Comparison of ENCODE assay signal across 7 mouse cellular contexts in the genomic region with DNA sequence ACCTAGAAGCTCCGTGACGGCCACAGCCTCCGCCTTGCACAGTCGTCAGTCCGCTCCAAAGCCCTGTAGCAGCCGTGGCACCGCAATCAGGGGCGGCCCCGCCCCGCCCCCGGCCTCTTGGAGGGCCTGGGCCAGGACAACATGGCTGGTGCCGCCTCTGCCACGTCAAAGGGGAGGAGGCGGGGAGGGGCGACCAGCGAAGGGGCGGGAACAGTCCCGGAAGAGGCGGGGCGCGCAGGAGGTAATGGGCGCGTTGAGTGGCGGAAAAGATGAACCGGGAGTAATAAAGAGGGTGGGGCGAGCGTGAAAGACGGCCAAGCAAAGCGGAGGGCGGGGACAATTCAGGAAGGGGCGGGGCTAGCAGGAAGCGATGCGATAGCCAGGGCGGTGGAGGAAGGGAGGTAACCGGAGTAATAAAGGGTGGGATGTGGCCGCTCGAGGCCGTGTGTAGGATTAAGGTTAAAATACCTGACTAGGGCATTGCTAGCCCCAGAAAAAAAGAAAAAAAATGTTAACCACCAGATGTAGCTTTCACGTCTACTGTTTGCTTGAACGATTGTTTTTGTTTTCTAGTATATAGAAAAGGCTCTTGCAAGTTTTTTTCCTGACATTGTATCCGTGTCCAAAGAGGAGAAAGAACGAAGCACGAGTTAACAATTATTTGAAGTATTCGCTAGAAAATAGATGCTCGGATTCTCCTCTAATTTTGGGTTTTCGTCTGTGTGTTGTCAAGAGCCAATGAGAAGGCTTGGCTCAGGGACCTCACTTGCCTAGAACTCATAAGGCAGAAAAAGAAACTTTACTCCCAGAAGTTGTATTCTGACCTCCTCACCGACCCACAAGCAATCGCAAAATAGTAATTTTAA. TPM values are rescaled to one million over a fixed set of nuclear protein-coding genes. Genes with fewer than 3 reads are reported as not detected.
DNase-seq lines count a peak whose midpoint lies in the region; ATAC-seq and TF ChIP-seq lines count a peak whose summit lies in the region.

Gene Sec23a, minus strand, starts transcription at position 174 of the 866 bp plus-strand sequence.

- peak; percentile 85 for TF ChIP-seq POLR2A in small intestine, adult 2 months (IDR thresholded peaks at IDR 0.05; ENCODE audit: low read depth, low read length)

- no peaks in the 10 kb centered on the region for H3K27me3 ChIP-seq in intestine, postnatal 0 days (replicated peaks; ENCODE audit: control insufficient read depth, insufficient read depth, low read length)
- no peaks in the 10 kb centered on the region for H3K27me3 ChIP-seq in midbrain, embryonic 12.5 days
- no peaks in the 10 kb centered on the region for H3K27me3 ChIP-seq in small intestine, adult 2 months (ENCODE audit: control insufficient read depth, insufficient read depth, low read length)

- peak within 1 kb of the TSS; percentile 96 for H3K27ac ChIP-seq in intestine, postnatal 0 days (ENCODE audit: low read depth, low read length)
- peak within 1 kb of the TSS; percentile 83 for H3K27ac ChIP-seq in midbrain, embryonic 12.5 days (replicated peaks)
- peak within 1 kb of the TSS; percentile 95 for H3K27ac ChIP-seq in small intestine, adult 2 months (ENCODE audit: insufficient read depth, low read depth, low read length)

- H3K9ac ChIP-seq in intestine, postnatal 0 days (ENCODE audit: low read depth, low read length), result peak within 1 kb of the TSS; percentile 78
- peak within 1 kb of the TSS; percentile 76 for H3K9ac ChIP-seq in midbrain, embryonic 12.5 days (replicated peaks)

- peak; percentile 96 for ATAC-seq in intestine, postnatal 0 days
- peak; percentile 97 for ATAC-seq in midbrain, embryonic 12.5 days (ENCODE audit: low FRiP score, low read depth)

- peak; percentile 99 for DNase-seq in adrenal gland, adult 8-10 months
- peak; percentile 100 for DNase-seq in embryo, embryonic 9.5 days (ENCODE audit: extremely low spot score)
- DNase-seq in gonadal fat pad, adult 2 months (ENCODE audit: low read depth), result no peak
- peak; percentile 99 for DNase-seq in left cerebral cortex, postnatal 4 days

- 0 out of 2 replicates have a peak, but pooled peaks cover 3% of the 10 kb centered on the region for H3K4me1 ChIP-seq in intestine, postnatal 0 days (replicated peaks; ENCODE audit: control insufficient read depth, insufficient read depth, low read length)
- peaks cover 8% of the 10 kb centered on the region for H3K4me1 ChIP-seq in midbrain, embryonic 12.5 days
- H3K4me1 ChIP-seq in small intestine, adult 2 months (ENCODE audit: control insufficient read depth, insufficient read depth, insufficient read length, low read length), result peaks cover 5% of the 10 kb centered on the region; the same call in 1 of the 2 replicates

- WGBS in intestine, postnatal 0 days, result under 1% methylated on average over 48 of the region's 48 CpGs
- 1% methylated on average over 48 of the region's 48 CpGs for WGBS in midbrain, embryonic 12.5 days
- WGBS in small intestine, adult 2 months, result under 1% methylated on average over 48 of the region's 48 CpGs

- peak within 1 kb of the TSS; percentile 72 for H3K4me3 ChIP-seq in intestine, postnatal 0 days (ENCODE audit: low read depth, low read length)
- H3K4me3 ChIP-seq in midbrain, embryonic 12.5 days, result peak within 1 kb of the TSS; percentile 71
- peak within 1 kb of the TSS; percentile 79 for H3K4me3 ChIP-seq in small intestine, adult 2 months (ENCODE audit: low read depth, low read length)

- no peaks in the 10 kb centered on the region for H3K9me3 ChIP-seq in intestine, postnatal 0 days (ENCODE audit: control insufficient read depth)
- no peaks in the 10 kb centered on the region for H3K9me3 ChIP-seq in midbrain, embryonic 12.5 days

- H3K36me3 ChIP-seq in intestine, postnatal 0 days (ENCODE audit: control insufficient read depth, insufficient read depth), result peaks cover 13% of the 10 kb centered on the region; the same call in 1 of the 2 replicates
- peaks cover 4% of the 10 kb centered on the region for H3K36me3 ChIP-seq in midbrain, embryonic 12.5 days
- H3K36me3 ChIP-seq in small intestine, adult 2 months (ENCODE audit: control insufficient read depth, insufficient read depth, low read length), result peaks cover 3% of the 10 kb centered on the region; the same call in 1 of the 2 replicates

- no peak for TF ChIP-seq CTCF in intestine, postnatal 0 days (IDR thresholded peaks at IDR 0.05; ENCODE audit: low read depth)
- TF ChIP-seq CTCF in small intestine, adult 2 months (IDR thresholded peaks at IDR 0.05; ENCODE audit: extremely low read depth, insufficient read length, insufficient replicate concordance, low read depth, low read length), result no peak

- peak within 1 kb of the TSS; percentile 72 for H3K4me2 ChIP-seq in intestine, postnatal 0 days (replicated peaks; ENCODE audit: low read depth)
- peak within 1 kb of the TSS; percentile 67 for H3K4me2 ChIP-seq in midbrain, embryonic 12.5 days (replicated peaks)

- intact Hi-C loops in left cerebral cortex, postnatal 4 days (cut with DNase I), result no loop called here

RNA-seq across cellular contexts. Expression of gene Sec23a, which starts in this region (rescaled TPM):
- total RNA-seq in adrenal gland, adult 8-10 months (2022), result 10 to 100 TPM; 43.3 to 52.8 (median 44.8) TPM
- polyA plus RNA-seq in gonadal fat pad, adult 2 months (2012; rRNA removed), result 23.9 and 29.2 TPM in 2 replicates
- 120 and 124 TPM in 2 replicates for polyA plus RNA-seq in intestine, postnatal 0 days (2015; fragmentation: Nextera tagmentation; extraction: Ambion mirVana)
- 100 to 1,000 TPM; 148 to 151 TPM for total RNA-seq in left cerebral cortex, postnatal 4 days (2021)
- polyA plus RNA-seq in midbrain, embryonic 12.5 days (2016; fragmentation: Nextera tagmentation; extraction: Ambion mirVana), result 94.6 and 96.5 TPM in 2 replicates
- 9.7 and 26.3 TPM in 2 replicates for polyA plus RNA-seq in small intestine, adult 2 months (2012; rRNA removed)
